Mouse (Mus musculus): ENCODE measurements around the gene Fam19a1.

GRCm38 (mm10) chr6:96165818-96166379 is 52.9 kb downstream of the Fam19a1 start, which contains the start of gene 1700123L14Rik:
- TF ChIP-seq POLR2A (IDR thresholded peaks at IDR 0.05; ENCODE audit: insufficient read depth, low read depth, low read length), result no peak
- no peak for TF ChIP-seq CTCF (IDR thresholded peaks at IDR 0.05; ENCODE audit: insufficient read depth, low read depth, low read length)

Data from olfactory bulb, adult 2 months (tissue).